Mouse (Mus musculus) kidney, adult 2 months (tissue): ENCODE measurements around the gene Atxn7l3b. TPM values are rescaled to one million over a fixed set of nuclear protein-coding genes. Genes with fewer than 3 reads are reported as not detected.
A peak's percentile ranks its signal among the peaks of the same experiment; 100 is the strongest.
"Not testable (repeated sequence)": the region's sequence is repeated elsewhere in the genome, so short reads cannot be mapped to it uniquely, and the experiment has no call there.

Experiments used
- DNase-seq: peaks from one replicate; pipeline ENCODE4 v3.0.0; 2021
- H3K27ac ChIP-seq: fragments of 200-500 bp; 2 replicates; pipeline ENCODE4 v1.5.1; 2012; ENCODE audit warnings: low read depth, low read length, control low read depth, inconsistent platforms; ENCODE audit not compliant: insufficient read depth
- H3K27me3 ChIP-seq: fragments of 200-500 bp; replicated peaks from 2 replicates; pipeline ENCODE4 v1.6.1; 2012; ENCODE audit warnings: mild to moderate bottlenecking, moderate library complexity, low read length, inconsistent platforms; ENCODE audit not compliant: control insufficient read depth, insufficient read depth
- H3K36me3 ChIP-seq: fragments of 200-500 bp; 2 replicates; pipeline ENCODE4 v1.6.1; 2012; ENCODE audit warnings: mild to moderate bottlenecking, moderate library complexity, low read length, inconsistent platforms; ENCODE audit not compliant: control insufficient read depth, insufficient read depth
- H3K4me1 ChIP-seq: fragments of 200-500 bp; 2 replicates; pipeline ENCODE4 v1.6.1; 2011; ENCODE audit warnings: low read length; ENCODE audit not compliant: control insufficient read depth, insufficient read depth
- H3K4me3 ChIP-seq: fragments of 200-500 bp; 2 replicates; pipeline ENCODE4 v1.5.1; 2011; ENCODE audit warnings: mild to moderate bottlenecking, low read depth, low read length, control low read depth; ENCODE audit not compliant: insufficient read depth
- CTCF ChIP-seq: fragments of 200-500 bp; conservative IDR thresholded peaks from 2 replicates; pipeline ENCODE4 v1.5.1; 2011; ENCODE audit warnings: low read depth, mild to moderate bottlenecking, control low read depth, low read length, moderate library complexity, mixed read lengths; ENCODE audit not compliant: insufficient read depth, insufficient read length
- POLR2A ChIP-seq: fragments of 200-500 bp; IDR thresholded peaks from one replicate; pipeline ENCODE4 v1.6.1; 2011; ENCODE audit warnings: low read depth, low read length, control low read depth
- WGBS: fragments of 180-500 bp; shearing (Covaris S2); methylation state at CpG from one replicate; pipeline ENCODE4 v1.1.7; 2018; 5-methylcytosine and 5-hydroxymethylcytosine counted together
- polyA plus RNA-seq: library from polyadenylated mRNA; depleted of rRNA; stranded (reverse); fragments of >200 nt; gene quantifications from 2 replicates; pipeline ENCODE4 v1.2.3, GENCODE M21; 2012; rRNA removed

The Atxn7l3b gene
- 30.9 and 32.9 TPM in 2 replicates for polyA plus RNA-seq

DNA sequence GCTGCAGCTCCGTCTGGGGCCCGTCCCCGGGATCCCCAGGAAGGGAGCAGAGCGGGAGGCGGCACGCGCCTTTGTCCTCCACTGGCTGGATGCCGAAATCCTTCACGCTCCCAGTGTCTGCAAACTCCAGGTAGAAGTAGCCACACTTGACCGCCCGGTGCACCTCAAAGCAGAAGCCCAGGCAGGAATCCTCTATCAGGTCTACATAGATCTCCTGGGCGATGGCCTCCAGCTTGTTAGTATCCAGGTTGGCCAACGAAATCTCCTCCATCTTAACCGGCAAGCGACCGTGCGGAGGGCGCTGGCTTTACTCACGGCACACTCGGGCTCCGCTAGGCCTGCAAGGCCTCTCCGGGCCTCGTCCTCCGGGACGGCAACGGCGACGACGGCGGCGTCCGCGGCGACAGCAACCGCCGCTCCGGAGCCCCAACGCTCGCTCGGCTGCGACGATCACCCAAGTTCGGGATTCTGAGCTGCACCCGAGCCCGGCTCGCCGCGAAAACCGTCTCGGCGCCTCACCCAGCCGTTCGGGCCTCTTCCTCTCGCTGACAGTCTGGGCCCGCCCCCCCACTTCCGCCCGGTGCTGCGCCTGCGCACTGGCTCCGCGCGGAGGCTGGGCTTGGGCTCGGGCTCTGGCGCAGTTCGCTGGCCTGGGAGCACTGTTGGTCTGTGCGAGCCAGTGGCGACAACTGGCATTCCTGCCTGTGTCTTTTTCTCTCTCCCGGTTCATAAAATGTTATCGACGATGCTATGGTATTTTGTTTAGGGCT is at the start of gene Atxn7l3b:
Gene Atxn7l3b (minus strand): TSS at position 550 of the 770 bp plus-strand sequence.
- TF ChIP-seq POLR2A = peak; percentile 87
- no peak for TF ChIP-seq CTCF
- peaks cover 17% of the 10 kb centered on the region for H3K4me1 ChIP-seq
- under 1% methylated on average over 70 of the region's 70 CpGs for WGBS

DNA sequence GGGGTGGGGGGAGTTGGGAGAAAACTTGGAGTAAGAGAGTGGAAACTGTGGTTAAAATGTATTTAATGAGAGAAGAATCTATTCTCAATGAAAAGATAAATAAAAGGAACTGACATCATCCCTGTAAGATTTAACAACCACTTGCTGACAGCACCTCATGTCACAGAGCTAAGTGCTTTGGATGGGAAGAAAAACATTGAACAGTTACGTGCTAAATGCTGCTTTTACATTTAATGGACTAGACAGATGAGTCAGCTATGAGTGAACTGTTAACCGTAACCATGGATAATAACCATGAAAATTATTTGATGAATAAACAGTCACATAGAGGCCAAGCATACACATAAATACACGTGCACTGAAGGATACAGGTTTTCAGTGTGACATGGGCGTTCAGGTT is 48.8 kb upstream of the Atxn7l3b start:
- H3K4me3 ChIP-seq = no peak overlapping the region
- DNase-seq = no peak
- no peak overlapping the region for H3K27ac ChIP-seq
- TF ChIP-seq CTCF = no peak
- TF ChIP-seq POLR2A = no peak
- H3K4me1 ChIP-seq = no peaks in the 10 kb centered on the region
- no peaks in the 10 kb centered on the region for H3K36me3 ChIP-seq
- H3K27me3 ChIP-seq = no peaks in the 10 kb centered on the region
- WGBS = 87% methylated on average over 4 of the region's 4 CpGs

More for the DNA sequence above, at the start of gene Atxn7l3b:
- Histone ChIP-seq H3K27me3 (no peaks in the 10 kb centered on the region), H3K36me3 (peaks cover 5% of the 10 kb centered on the region; the same call in 1 of the 2 replicates), H3K27ac (peak within 1 kb of the TSS; percentile 89), H3K4me3 (peak within 1 kb of the TSS; percentile 92)
- DNase-seq = peak; percentile 97

DNA sequence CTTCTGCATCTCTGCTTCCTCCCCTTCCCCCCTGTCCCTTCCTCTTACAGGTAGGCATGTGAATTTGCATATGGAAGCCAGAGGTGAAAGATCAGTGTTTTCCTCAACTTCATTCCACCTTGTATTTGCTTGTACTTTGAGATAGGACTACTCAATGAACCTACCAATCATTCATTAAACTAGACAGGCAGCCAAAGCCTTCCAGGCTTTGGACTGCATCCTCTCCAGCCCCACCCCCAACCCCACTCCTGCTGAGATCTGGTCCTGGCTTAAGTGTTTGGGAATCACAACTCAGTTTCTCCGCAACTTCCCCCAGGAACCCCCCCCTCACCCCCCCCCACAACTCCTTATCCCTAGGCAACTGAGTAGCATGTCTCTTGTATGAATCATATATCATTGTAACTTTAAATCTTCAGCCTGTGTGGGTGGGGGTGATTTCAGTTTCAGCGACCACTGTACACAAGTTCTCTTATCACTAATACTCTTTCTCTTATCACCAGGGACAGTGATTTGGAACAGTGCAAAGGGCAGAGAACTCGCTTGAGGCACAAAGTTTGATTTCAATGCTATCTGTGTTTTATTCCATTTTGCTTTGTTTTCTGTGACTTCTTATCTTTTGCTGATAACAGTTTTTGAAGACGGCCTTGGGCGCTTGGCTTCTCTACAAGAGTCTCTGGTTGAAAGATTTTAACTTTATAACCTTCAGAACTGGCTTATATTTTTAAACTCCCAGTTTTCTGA is 44.7 kb upstream of the Atxn7l3b start:
- TF ChIP-seq CTCF (no peak), POLR2A (no peak)
- peak; percentile 2 for DNase-seq
- no peak overlapping the region for H3K4me3 ChIP-seq

DNA sequence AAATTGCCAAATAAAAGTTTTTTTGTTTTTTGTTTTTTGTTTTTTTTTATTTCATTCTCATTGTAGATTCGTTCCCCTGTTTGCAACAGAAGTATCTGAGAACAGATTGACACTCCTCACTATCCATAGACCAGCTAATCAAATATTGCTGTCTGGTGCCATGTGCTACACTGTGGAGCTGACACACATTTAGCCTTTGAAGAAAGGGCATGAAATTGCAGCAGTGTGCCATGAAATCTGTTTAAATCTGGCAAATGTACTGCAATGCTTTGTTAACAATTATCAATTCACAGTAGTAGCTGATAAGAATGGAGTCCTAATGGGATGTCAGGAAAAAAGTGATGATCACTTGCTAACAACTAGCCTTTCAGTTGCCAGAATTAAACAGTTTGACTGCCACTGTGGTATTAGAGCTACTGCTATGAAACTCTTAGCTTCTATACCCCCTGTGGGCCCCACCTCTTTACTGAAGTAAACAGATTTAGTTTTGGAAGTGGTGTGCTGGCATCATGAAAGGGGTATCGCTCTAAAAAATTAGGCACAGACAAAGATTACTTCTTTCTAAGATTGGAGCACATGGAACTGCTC is 41.3 kb upstream of the Atxn7l3b start:
- Histone ChIP-seq H3K4me3 (no peak overlapping the region), H3K27me3 (no peaks in the 10 kb centered on the region), H3K36me3 (no peaks in the 10 kb centered on the region), H3K27ac (no peak overlapping the region), H3K4me1 (no peaks in the 10 kb centered on the region)
- WGBS = 83% methylated on average over 2 of the region's 2 CpGs
- TF ChIP-seq POLR2A = no peak
- TF ChIP-seq CTCF = no peak
- DNase-seq = no peak

More for the DNA sequence above, 44.7 kb upstream of the Atxn7l3b start:
- no peaks in the 10 kb centered on the region for H3K27me3 ChIP-seq
- 70% methylated on average over 5 of the region's 5 CpGs for WGBS
- no peak overlapping the region for H3K27ac ChIP-seq
- no peaks in the 10 kb centered on the region for H3K4me1 ChIP-seq
- no peaks in the 10 kb centered on the region for H3K36me3 ChIP-seq

DNA sequence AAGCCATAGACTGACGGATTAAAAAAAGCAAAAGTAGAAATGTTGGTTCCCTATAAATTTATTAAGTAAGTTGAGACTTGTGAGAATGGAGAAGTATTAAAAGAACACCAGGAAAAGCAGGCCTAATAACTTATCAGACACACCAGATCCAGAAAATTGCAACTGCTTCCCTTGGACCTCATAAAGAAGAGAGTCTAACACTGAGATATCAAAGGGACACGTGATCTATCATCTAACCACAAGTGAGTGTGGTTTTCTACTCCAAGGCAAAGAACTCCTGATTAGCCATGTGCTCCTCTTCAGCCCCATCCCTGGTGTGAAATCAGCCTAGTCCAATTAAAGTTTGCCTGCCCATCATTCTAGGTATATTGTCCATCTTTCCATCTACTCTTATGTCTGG is 38.8 kb upstream of the Atxn7l3b start:
- Histone ChIP-seq H3K27me3 (no peaks in the 10 kb centered on the region), H3K27ac (no peak overlapping the region), H3K4me3 (no peak overlapping the region), H3K36me3 (no peaks in the 10 kb centered on the region), H3K4me1 (no peaks in the 10 kb centered on the region)
- TF ChIP-seq POLR2A = no peak
- TF ChIP-seq CTCF = no peak
- no peak for DNase-seq
- 79% methylated on average over 2 of the region's 2 CpGs for WGBS

DNA sequence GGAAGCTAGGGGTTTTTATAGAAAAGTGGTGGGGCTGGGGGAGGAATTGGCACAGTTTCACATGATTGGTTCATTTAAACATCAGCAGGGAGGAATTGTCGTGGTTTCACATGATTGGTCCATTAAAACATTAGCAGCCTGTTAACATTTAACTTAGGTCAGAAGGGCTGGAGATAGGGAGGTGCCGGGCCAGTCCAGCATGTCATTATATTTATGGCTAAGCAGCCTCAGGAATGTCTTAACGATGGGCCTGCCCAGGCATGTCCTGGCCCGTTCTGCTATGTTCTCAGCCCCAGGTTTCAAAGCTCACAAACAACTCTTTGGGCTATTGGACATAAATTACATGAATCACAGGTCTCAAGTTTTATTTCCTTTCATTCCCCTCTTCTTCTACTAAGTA is 33.4 kb upstream of the Atxn7l3b start:
- DNase-seq = peak; percentile 69
- 10% methylated on average over 4 of the region's 4 CpGs for WGBS
- H3K36me3 ChIP-seq, H3K27me3 ChIP-seq, H3K4me1 ChIP-seq, H3K27ac ChIP-seq, H3K4me3 ChIP-seq: not testable (repeated sequence)

DNA sequence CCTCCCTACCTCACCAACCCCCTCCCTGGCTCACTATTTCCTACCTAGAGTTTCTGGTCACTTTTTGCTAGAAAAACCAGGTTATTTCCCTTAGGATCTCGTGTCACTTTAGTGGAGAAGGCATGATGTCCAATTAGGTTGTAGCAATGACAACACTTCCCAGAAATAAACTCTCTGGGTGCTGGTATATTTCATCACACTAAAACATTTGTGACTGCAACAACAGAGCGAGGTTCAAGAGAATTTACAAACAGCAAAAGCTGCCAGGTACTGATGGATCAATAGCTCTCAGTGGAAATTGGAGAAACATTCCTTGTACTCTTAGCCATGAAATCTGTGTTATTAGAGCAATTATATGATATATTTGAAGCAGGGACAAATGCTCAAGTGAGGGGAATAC is 25.3 kb upstream of the Atxn7l3b start:
- DNase-seq = no peak
- no peak overlapping the region for H3K27ac ChIP-seq
- 64% methylated on average over 2 of the region's 2 CpGs for WGBS
- TF ChIP-seq POLR2A (no peak), CTCF (no peak)
- H3K4me1 ChIP-seq = no peaks in the 10 kb centered on the region
- no peaks in the 10 kb centered on the region for H3K36me3 ChIP-seq
- no peak overlapping the region for H3K4me3 ChIP-seq
- no peaks in the 10 kb centered on the region; the same call in 1 of the 2 replicates for H3K27me3 ChIP-seq
